Mouse (Mus musculus) liver, embryonic 14.5 days (tissue): Measurements from ENCODE around the gene Dmrt2. TPM values are rescaled to one million over a fixed set of nuclear protein-coding genes. Genes with fewer than 3 reads are reported as not detected.
A peak's percentile ranks its signal among the peaks of the same experiment; 100 is the strongest.

Experiments used
- ATAC-seq: fragments of 200-750 bp; cut with Nextera tagmentation; 2 replicates; pipeline ENCODE4 v1.8.0; 2017; ENCODE audit warnings: moderate number of reproducible peaks, mild to moderate bottlenecking, moderate library complexity; ENCODE audit not compliant: insufficient read depth
- DNase-seq, 3 experiments: peaks; one replicate each; pipeline ENCODE4 v3.0.0-alpha.2; 2012 to 2013; ENCODE audit warnings: low read depth in 3 of 3, low spot score in 3 of 3
- H3K27ac ChIP-seq: fragments of 300-500 bp; sonication (generic); 2 replicates; pipeline ENCODE4 v1.5.1; 2014; ENCODE audit warnings: moderate library complexity, mild to moderate bottlenecking, control low read depth, inconsistent platforms
- H3K27me3 ChIP-seq: fragments of 300-500 bp; sonication (generic); 2 replicates; pipeline ENCODE4 v1.6.1; 2014; ENCODE audit warnings: mild to moderate bottlenecking, low read length, moderate library complexity; ENCODE audit not compliant: control insufficient read depth, insufficient read depth
- H3K36me3 ChIP-seq: fragments of 300-500 bp; sonication (generic); replicated peaks from 2 replicates; pipeline ENCODE4 v1.6.1; 2014; ENCODE audit warnings: low read depth; ENCODE audit not compliant: control insufficient read depth, insufficient read depth
- H3K4me1 ChIP-seq, 2 experiments: fragments of 200-500 bp in 1 of 2; fragments of 300-500 bp in 1 of 2; sonication (generic) in 1 of 2; replicated peaks; 2 replicates each; pipeline ENCODE4 v1.6.1; 2012 to 2014; ENCODE audit warnings: antibody characterized with exemption in 1 of 2, inconsistent platforms in 1 of 2, low read length in 1 of 2; ENCODE audit not compliant: control insufficient read depth in 2 of 2, insufficient read depth in 2 of 2
- H3K4me2 ChIP-seq: fragments of 300-500 bp; sonication (generic); 2 replicates; pipeline ENCODE4 v1.6.1; 2014; ENCODE audit warnings: low read depth, mild to moderate bottlenecking, control low read depth, moderate library complexity
- H3K4me3 ChIP-seq, 2 experiments: fragments of 200-500 bp in 1 of 2; fragments of 300-500 bp in 1 of 2; sonication (generic) in 1 of 2; 2 replicates each; pipeline ENCODE4 v1.5.1; 2012 to 2014; ENCODE audit warnings: low read depth in 2 of 2, low read length in 2 of 2, mild to moderate bottlenecking in 2 of 2, control low read depth in 1 of 2, inconsistent platforms in 1 of 2, moderate library complexity in 1 of 2; ENCODE audit not compliant: insufficient read depth in 1 of 2
- H3K9ac ChIP-seq: fragments of 300-500 bp; sonication (generic); replicated peaks from 2 replicates; pipeline ENCODE4 v1.6.1; 2014; ENCODE audit warnings: mild to moderate bottlenecking, control low read depth, moderate library complexity
- H3K9me3 ChIP-seq: fragments of 300-500 bp; sonication (generic); 2 replicates; pipeline ENCODE4 v1.6.1; 2016; ENCODE audit warnings: low read length, mixed read lengths; ENCODE audit not compliant: control insufficient read depth
- CTCF ChIP-seq: IDR thresholded peaks from 2 replicates; pipeline ENCODE4 v1.5.1; 2016; ENCODE audit warnings: antibody characterized with exemption, low read depth, control low read depth
- EP300 ChIP-seq: IDR thresholded peaks from 2 replicates; pipeline ENCODE4 v1.6.1; 2016; ENCODE audit warnings: antibody characterized with exemption, low read depth
- WGBS: fragments of 180-500 bp; shearing (Covaris S2); extraction: QIAGEN DNeasy Blood & Tissue Kit; methylation state at CpG from one replicate; pipeline ENCODE4 v1.1.7; 2014; ENCODE audit not compliant: insufficient replicate concordance; 5-methylcytosine and 5-hydroxymethylcytosine counted together
- polyA plus RNA-seq, 2 experiments: library from polyadenylated mRNA; depleted of rRNA in 1 of 2; stranded (reverse) in 1 of 2; unstranded in 1 of 2; fragments of >200 nt; fragmentation: Nextera tagmentation in 1 of 2; extraction: Ambion mirVana in 1 of 2; gene quantifications; 2 replicates each; pipeline versions ENCODE4 v1.2.1 to v1.2.3; 2012 to 2014

Dmrt2 gene
- polyA plus RNA-seq, 2 experiments: 0.35 to 0.57 TPM

DNA sequence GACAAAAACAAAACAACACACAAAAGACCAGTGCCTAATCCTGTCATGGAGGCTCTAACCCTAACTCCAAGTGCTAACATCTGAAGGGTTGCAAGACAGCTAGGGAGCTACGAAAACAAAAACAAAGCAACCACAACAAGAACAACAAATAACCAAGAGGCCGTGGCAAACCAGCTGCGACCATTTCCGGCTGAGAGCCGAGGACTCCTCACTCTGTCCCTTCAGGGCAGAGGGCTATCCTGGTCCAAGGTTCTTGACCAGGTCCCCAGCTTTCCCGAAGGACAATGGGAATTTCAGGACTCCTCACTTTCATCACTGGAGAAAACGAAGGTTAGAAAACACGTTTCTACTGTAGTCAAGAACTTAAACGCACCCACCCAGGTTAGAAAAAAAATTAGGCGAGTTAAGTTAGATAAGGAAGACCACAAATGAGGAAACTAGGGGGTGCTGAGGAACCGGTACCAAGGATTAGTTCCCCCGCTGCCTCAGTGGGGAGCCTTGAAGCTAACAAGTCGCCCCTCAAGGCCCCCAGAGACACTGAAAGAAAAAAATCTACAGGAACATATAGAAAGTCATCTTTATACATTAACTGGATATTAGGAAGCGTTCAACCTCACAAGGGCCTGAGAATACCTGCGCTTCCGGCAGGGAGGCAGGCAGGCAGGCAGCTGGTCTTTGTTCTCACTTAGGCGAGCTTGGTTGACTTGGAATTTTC lies 1.5 kb upstream of the Dmrt2 start:
- no peak for ATAC-seq
- no peak overlapping the region for H3K9ac ChIP-seq
- peaks cover 93% of the 10 kb centered on the region for H3K27me3 ChIP-seq
- H3K36me3 ChIP-seq: no peaks in the 10 kb centered on the region
- no peak for TF ChIP-seq EP300
- TF ChIP-seq CTCF: no peak
- no peak overlapping the region for H3K27ac ChIP-seq
- WGBS: 4% methylated on average over 17 of the region's 17 CpGs
- H3K4me1 ChIP-seq: 0 out of 4 replicates have a peak, but pooled peaks cover 0 to 4% of the 10 kb centered on the region in 2 experiments
- H3K4me3 ChIP-seq: no peak overlapping the region
- H3K9me3 ChIP-seq: no peaks in the 10 kb centered on the region
- DNase-seq: no peak
- no peak overlapping the region for H3K4me2 ChIP-seq

DNA sequence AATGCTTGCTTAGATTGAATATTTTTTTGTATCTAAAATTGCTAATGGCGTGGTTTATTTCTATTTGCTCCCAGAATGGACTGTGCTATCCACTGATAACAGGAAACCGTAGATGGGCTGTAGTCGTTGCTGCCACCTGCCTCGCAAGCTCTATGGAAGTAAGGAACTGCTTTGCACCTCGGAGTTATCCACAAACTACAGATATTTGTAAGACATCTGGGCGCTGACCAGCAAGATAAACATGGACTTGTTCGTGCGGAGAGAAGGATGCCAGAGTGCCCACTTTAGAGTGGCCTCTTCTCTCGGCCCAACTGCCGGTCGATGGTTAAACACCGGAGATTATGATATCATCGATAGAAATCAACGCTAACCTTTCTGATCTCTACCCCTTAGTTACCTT lies 530 bp upstream of the Dmrt2 start:
- no peaks in the 10 kb centered on the region for H3K36me3 ChIP-seq
- H3K27me3 ChIP-seq: peaks cover 96% of the 10 kb centered on the region
- TF ChIP-seq EP300 (no peak), CTCF (no peak)
- peak overlapping the region; percentile 53 for H3K4me2 ChIP-seq
- DNase-seq (no peak), ATAC-seq (no peak)
- under 1% methylated on average over 14 of the region's 14 CpGs for WGBS
- H3K9ac ChIP-seq: no peak overlapping the region
- 0 out of 4 replicates have a peak, but pooled peaks cover 0 to 4% of the 10 kb centered on the region in 2 experiments for H3K4me1 ChIP-seq
- H3K9me3 ChIP-seq: no peaks in the 10 kb centered on the region
- peak overlapping the region in 1 of 2 experiments; percentile 50; a peak in 2 of 4 replicates for H3K4me3 ChIP-seq
- no peak overlapping the region for H3K27ac ChIP-seq

DNA sequence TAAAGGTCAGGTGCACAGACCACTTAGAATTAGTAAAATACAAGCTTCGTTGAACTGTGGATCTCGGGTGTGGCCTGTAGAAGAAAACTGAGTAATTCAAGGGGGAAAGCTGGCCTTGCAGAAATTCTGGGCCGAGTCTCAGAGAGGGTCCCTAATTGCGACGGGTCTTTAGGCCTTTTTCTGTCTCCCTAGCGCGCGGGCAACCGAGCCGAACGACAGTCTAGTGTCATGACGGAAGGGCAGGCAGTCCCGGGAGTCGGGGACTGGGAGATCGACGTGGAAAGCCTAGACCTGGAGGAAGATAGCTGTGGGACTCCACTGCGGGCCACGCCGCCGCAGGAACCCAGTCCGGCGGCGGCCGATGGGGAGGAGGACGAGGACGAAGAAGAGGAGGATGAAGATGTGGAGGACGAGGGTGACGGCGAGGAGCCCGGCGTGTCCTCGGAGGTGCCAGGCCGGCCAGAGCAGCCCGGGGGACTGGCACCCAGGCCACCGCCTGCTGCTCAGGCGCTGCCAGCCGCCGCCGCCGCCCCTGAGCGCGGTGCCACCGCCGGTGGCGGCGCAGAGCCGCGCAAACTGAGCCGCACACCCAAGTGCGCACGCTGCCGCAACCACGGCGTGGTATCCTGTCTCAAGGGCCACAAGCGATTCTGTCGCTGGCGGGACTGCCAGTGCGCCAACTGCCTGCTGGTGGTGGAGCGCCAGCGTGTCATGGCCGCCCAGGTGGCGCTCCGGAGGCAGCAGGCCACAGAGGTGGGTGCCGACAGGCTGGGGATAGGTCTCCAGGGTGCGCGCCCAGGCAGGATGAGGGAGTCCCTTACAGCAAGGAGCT lies 1.2 kb downstream of the Dmrt2 start:
- no peak for TF ChIP-seq CTCF
- no peak for TF ChIP-seq EP300
- Histone ChIP-seq H3K9me3 (no peaks in the 10 kb centered on the region), H3K9ac (no peak overlapping the region), H3K27ac (no peak overlapping the region), H3K36me3 (no peaks in the 10 kb centered on the region), H3K4me3 (peak overlapping the region; percentile 23 to 50; a peak in 3 of 4 replicates), H3K4me2 (peak overlapping the region; percentile 53), H3K4me1 (0 out of 4 replicates have a peak, but pooled peaks cover 0 to 4% of the 10 kb centered on the region in 2 experiments), H3K27me3 (peaks cover 84% of the 10 kb centered on the region)
- ATAC-seq: no peak
- WGBS: 2% methylated on average over 66 of the region's 66 CpGs
- no peak for DNase-seq

DNA sequence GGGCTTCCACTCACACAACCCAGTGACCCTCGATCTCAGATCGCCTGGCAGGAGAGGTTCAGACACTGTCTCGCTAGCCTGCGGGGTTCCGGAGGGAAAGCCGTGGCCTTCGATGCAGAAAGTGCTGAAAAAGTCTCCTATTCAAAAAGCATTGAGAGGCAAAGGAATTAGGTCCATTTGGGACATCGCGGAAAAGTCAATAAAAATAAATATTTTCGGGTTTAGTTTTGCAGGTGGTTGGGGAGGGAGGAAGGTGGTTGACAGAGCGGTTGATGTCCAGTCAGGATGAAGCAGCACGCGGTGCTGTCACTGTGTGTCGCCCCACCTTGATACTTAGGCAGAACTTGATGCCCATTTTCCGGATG lies 1.8 kb downstream of the Dmrt2 start:
- Histone ChIP-seq H3K27me3 (peaks cover 78% of the 10 kb centered on the region), H3K36me3 (no peaks in the 10 kb centered on the region), H3K27ac (no peak overlapping the region), H3K9me3 (no peaks in the 10 kb centered on the region), H3K9ac (no peak overlapping the region), H3K4me3 (peak overlapping the region; percentile 23 to 50), H3K4me1 (0 out of 4 replicates have a peak, but pooled peaks cover 0 to 4% of the 10 kb centered on the region in 2 experiments), H3K4me2 (peak overlapping the region; percentile 53)
- no peak for ATAC-seq
- TF ChIP-seq EP300: no peak
- TF ChIP-seq CTCF: no peak
- no peak for DNase-seq
- WGBS: 2% methylated on average over 15 of the region's 15 CpGs

DNA sequence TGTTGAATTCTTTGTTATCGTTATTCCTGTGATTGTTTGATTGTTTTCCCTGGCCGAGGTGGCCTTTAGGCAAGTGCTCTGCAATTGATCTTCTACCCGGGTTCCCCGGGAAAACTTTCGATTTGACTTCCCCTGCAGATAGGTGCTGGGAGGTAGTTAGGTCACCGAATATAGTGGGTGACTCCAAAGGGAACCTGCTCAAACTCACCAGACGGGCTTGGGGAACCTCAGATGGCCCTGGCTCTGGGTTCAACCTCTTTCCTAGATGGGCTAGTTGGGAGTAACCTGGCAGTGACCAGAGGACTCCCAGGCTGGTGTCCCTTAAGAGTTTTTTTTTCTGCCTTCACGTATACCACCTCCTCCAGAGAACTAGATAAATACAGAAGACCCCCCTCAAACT lies 2.5 kb downstream of the Dmrt2 start:
- no peak overlapping the region for H3K9ac ChIP-seq
- ATAC-seq (no peak), DNase-seq (no peak)
- H3K36me3 ChIP-seq: no peaks in the 10 kb centered on the region
- H3K4me3 ChIP-seq: no peak overlapping the region
- TF ChIP-seq CTCF: no peak
- TF ChIP-seq EP300: no peak
- peaks cover 71% of the 10 kb centered on the region for H3K27me3 ChIP-seq
- 0 out of 4 replicates have a peak, but pooled peaks cover 0 to 4% of the 10 kb centered on the region in 2 experiments for H3K4me1 ChIP-seq
- H3K4me2 ChIP-seq: no peak overlapping the region
- H3K27ac ChIP-seq: no peak overlapping the region
- no peaks in the 10 kb centered on the region for H3K9me3 ChIP-seq
- 2% methylated on average over 8 of the region's 8 CpGs for WGBS
